Mouse (Mus musculus) hindbrain, embryonic 15.5 days (tissue): ENCODE results near the gene Elmo1. TPM values are rescaled to one million over a fixed set of nuclear protein-coding genes. Genes with fewer than 3 reads are reported as not detected.
A peak's percentile ranks its signal among the peaks of the same experiment; 100 is the strongest.

Source experiments
- ATAC-seq: fragments of 200-750 bp; cut with Nextera tagmentation; 2 replicates; pipeline ENCODE4 v1.8.0; 2017; ENCODE audit warnings: low read depth, moderate number of reproducible peaks, moderate TSS enrichment; ENCODE audit not compliant: low FRiP score
- H3K27ac ChIP-seq: fragments of 300-500 bp; sonication (generic); replicated peaks from 2 replicates; pipeline ENCODE4 v1.5.1; 2015; ENCODE audit warnings: mild to moderate bottlenecking, inconsistent platforms
- H3K27me3 ChIP-seq: fragments of 300-500 bp; sonication (generic); 2 replicates; pipeline ENCODE4 v1.6.1; 2015; ENCODE audit warnings: control low read depth, inconsistent platforms
- H3K36me3 ChIP-seq: fragments of 300-500 bp; sonication (generic); 2 replicates; pipeline ENCODE4 v1.6.1; 2015; ENCODE audit warnings: control low read depth, inconsistent platforms
- H3K4me1 ChIP-seq: fragments of 300-500 bp; sonication (generic); replicated peaks from 2 replicates; pipeline ENCODE4 v1.6.1; 2015; ENCODE audit warnings: control low read depth, inconsistent platforms
- H3K4me2 ChIP-seq: fragments of 300-500 bp; sonication (generic); 2 replicates; pipeline ENCODE4 v1.6.1; 2015; ENCODE audit warnings: moderate library complexity, mild to moderate bottlenecking, inconsistent platforms
- H3K4me3 ChIP-seq: fragments of 300-500 bp; sonication (generic); 2 replicates; pipeline ENCODE4 v1.5.1; 2015; ENCODE audit warnings: mild to moderate bottlenecking, inconsistent platforms
- H3K9ac ChIP-seq: fragments of 300-500 bp; sonication (generic); 2 replicates; pipeline ENCODE4 v1.6.1; 2015; ENCODE audit warnings: inconsistent platforms
- H3K9me3 ChIP-seq: fragments of 300-500 bp; sonication (generic); 2 replicates; pipeline ENCODE4 v1.6.1; 2016; ENCODE audit warnings: control low read depth, inconsistent platforms
- WGBS: fragments of 180-500 bp; shearing (Covaris S2); methylation state at CpG from one replicate; pipeline ENCODE4 v1.1.7; 2015; 5-methylcytosine and 5-hydroxymethylcytosine counted together
- polyA plus RNA-seq: library from polyadenylated mRNA; unstranded; fragments of >200 nt; fragmentation: Nextera tagmentation; extraction: Ambion mirVana; gene quantifications from 2 replicates; pipeline ENCODE4 v1.2.1, GENCODE M21; 2015

Elmo1 gene
- polyA plus RNA-seq, 1 experiment from 2014 or later = 47.9 TPM

DNA sequence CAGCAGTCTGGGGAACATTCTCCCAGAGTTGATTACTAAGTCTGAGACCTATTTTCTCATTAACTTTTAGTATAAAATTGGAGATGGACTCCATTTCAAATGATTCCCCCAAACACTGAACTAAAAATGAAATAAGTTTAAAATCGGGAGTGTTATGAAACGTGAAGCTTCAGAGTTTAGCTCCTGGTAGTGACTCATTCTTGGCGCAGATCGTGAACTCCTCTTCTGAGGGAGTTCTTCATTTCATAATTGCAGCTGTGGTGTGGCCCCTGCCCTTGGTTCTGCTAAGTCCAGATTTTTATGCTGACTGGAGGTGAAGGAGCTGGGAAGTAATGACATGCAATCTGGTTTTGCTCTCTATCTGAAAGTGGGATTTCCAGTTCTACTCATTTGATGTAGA is 307.9 kb downstream of the Elmo1 start:
- no peak for ATAC-seq
- Histone ChIP-seq H3K4me2 (no peak overlapping the region), H3K4me1 (no peaks in the 10 kb centered on the region), H3K4me3 (no peak overlapping the region), H3K36me3 (no peaks in the 10 kb centered on the region), H3K9ac (no peak overlapping the region), H3K9me3 (no peaks in the 10 kb centered on the region), H3K27me3 (no peaks in the 10 kb centered on the region), H3K27ac (no peak overlapping the region)
- WGBS = 92% methylated on average over 4 of the region's 4 CpGs

DNA sequence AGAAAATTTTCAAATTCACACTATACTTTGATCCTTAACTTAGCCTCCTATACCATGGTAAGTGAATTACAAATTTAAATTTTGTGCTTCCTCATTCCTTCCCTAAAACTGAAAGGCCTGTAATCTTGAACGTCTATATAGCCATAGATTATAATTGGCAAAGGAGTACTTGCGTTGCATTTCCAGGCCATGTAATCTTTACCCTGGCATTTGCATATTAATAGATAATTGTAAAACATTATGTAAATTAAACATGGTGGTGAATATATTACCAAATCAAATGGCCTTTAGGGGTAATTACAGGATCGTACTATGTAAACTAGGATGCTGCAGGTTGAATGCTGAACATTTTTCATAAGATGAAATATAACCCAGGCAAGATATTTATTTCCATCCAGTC is 314.1 kb downstream of the Elmo1 start:
- Histone ChIP-seq H3K9me3 (no peaks in the 10 kb centered on the region), H3K36me3 (no peaks in the 10 kb centered on the region), H3K4me1 (no peaks in the 10 kb centered on the region), H3K4me2 (no peak overlapping the region), H3K4me3 (no peak overlapping the region), H3K27ac (no peak overlapping the region), H3K9ac (no peak overlapping the region), H3K27me3 (no peaks in the 10 kb centered on the region)
- ATAC-seq = no peak
- WGBS = 29% methylated on average over 3 of the region's 3 CpGs

DNA sequence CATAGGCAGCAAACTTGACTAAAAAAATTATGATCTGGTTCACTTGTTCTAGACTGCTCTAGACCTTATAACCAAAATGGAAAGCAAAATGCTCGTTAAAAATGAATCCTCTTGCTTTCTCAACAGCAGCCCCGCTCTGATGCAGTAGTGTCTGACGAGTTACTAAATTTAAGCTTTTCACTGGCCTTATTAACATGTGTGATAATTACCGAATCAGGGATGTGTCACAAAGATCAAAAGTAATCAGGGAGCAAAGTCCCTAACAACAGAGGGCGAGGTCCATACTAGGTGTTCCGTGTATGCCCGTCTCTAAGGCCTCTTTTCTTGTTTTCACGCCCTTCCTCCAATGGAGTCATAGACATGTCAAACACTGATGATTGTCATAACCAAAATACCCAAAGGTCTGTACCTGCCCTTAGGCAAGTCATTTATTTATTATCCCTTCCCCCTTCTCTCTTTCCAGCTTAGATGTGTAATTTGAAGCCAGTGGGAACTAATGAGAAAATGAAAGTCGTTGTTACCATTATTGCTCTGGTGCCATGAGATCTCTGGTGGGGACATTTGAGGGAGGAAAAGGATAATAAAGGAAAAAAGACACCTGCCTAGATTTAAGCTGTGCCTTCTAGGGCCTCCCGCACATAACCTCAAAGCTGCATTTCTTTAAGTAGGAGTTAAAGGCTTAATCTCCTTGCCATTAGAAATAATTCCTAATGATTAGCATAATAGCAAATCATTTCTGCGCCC is 316.2 kb downstream of the Elmo1 start:
- peak; percentile 57; the same call in 1 of the 2 replicates for ATAC-seq
- WGBS = 60% methylated on average over 11 of the region's 11 CpGs
- H3K4me2 ChIP-seq = no peak overlapping the region
- H3K27ac ChIP-seq = peak overlapping the region; percentile 58; the same call in 1 of the 2 replicates
- H3K4me1 ChIP-seq = no peaks in the 10 kb centered on the region
- no peak overlapping the region for H3K9ac ChIP-seq
- H3K36me3 ChIP-seq = no peaks in the 10 kb centered on the region
- no peak overlapping the region for H3K4me3 ChIP-seq
- H3K27me3 ChIP-seq = no peaks in the 10 kb centered on the region
- H3K9me3 ChIP-seq = no peaks in the 10 kb centered on the region

DNA sequence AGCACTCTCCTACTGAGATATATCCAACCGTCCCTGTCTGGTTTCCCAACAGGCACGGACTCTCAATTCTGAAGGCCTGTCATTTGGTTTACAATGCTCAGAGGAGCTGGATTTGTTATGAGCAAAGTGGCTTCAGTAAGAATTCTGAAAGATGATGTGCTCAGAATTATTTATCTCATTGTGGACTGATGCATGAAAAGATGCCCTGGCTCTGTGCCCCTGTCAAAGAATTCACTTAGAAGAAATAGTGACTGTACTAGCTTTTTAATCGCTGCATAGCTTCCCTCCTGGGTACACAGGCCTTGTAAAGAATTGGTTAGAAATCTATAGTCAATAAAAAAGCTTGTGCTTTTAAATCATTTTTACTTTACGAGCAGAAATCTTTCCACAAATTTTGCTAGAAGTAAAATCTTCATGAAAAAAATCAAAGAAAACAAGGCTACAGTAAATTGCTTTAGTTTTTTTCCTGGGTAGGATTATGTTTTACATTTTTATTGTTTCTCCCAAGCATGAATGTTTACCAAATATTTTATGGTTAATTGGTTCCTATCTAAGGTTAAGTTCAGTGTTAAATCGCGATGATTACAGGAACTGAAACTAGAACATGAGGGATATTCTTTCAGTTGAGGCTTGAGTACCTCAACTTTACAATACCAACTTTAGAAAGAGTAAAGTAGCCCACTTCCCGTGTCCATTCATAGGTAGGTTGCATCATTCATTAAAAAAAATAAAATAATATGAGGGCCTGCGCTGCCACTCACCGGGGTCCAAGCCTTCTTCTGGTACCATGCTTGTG is 320.1 kb downstream of the Elmo1 start:
- Histone ChIP-seq H3K9ac (no peak overlapping the region), H3K4me3 (no peak overlapping the region), H3K36me3 (no peaks in the 10 kb centered on the region), H3K9me3 (no peaks in the 10 kb centered on the region), H3K4me2 (no peak overlapping the region), H3K4me1 (no peaks in the 10 kb centered on the region), H3K27me3 (no peaks in the 10 kb centered on the region), H3K27ac (peak overlapping the region; percentile 61; the same call in 1 of the 2 replicates)
- 65% methylated on average over 9 of the region's 9 CpGs for WGBS
- peak; percentile 24; the same call in 1 of the 2 replicates for ATAC-seq

DNA sequence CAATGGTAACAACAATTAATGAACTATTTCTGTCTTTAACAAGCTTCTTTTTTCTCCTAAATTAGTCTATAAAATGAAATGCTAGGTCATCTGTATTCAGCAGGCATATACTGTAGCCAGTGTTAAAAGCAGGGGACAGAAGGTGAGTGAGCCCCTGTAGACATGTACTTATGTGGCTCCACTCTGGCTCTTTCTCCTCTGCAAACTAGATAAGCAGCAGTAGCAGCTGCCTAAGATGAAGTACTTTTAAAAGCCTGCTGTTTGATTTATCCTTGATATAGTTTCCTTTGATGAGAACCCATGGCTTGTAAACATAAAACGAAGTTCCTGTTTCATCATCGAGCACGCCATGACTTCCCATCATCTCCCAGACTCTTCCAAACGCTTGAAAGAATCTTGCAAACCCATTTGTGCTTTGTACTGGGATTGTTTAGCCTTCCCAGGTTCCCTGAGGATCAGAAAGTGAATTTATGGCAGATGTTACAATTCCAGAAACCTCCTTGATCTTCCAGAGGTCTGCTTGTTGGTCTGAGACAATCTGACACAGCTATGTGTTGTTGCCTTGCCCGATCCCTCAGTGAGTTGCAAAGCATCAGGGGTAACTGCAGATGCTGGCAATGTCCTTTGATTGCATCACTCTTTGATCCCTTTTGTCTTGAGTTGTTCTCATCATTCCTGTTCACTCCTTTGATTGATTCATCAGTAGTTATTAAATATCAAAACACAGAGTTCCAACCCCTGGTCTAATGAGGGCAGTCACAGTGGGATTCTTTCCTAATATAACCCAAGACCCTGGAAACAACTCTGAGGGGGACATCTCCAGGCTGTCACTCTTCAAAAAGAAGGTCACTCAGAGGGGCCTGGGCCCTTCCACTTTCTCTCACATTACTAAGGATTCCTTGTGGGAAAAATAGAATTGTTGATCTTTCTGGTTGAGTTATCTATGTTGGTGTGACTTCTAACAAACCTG is 326.6 kb downstream of the Elmo1 start:
- 86% methylated on average over 5 of the region's 5 CpGs for WGBS
- no peaks in the 10 kb centered on the region for H3K9me3 ChIP-seq
- H3K4me2 ChIP-seq = no peak overlapping the region
- no peaks in the 10 kb centered on the region for H3K36me3 ChIP-seq
- H3K27me3 ChIP-seq = no peaks in the 10 kb centered on the region
- ATAC-seq = no peak
- H3K9ac ChIP-seq = no peak overlapping the region
- H3K4me1 ChIP-seq = no peaks in the 10 kb centered on the region
- H3K27ac ChIP-seq = no peak overlapping the region
- H3K4me3 ChIP-seq = no peak overlapping the region

DNA sequence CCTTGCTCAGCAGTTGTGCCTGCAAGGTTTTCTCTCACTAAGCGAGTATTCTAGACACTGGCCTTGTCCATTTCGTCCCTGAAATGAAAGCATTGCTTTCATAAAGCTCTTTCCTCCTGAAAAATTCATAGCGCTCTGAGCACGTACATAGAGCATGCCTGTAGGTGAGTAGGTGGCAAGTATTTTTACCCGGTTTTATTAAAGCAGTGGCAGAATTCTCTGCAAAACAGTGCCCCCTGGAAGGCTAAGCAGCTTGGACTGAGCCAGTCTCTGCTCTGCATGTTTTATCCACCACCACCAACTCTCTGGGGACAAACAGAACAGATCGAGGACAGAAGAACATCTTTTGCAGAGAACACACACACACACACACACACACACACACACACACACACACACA is 340.6 kb downstream of the Elmo1 start:
- H3K36me3 ChIP-seq = no peaks in the 10 kb centered on the region
- no peaks in the 10 kb centered on the region for H3K9me3 ChIP-seq
- H3K4me2 ChIP-seq = no peak overlapping the region
- no peak overlapping the region for H3K4me3 ChIP-seq
- 66% methylated on average over 6 of the region's 6 CpGs for WGBS
- no peak overlapping the region for H3K9ac ChIP-seq
- peak overlapping the region; percentile 56; the same call in 1 of the 2 replicates for H3K27ac ChIP-seq
- ATAC-seq = no peak
- no peaks in the 10 kb centered on the region; the same call in 1 of the 2 replicates for H3K4me1 ChIP-seq
- no peaks in the 10 kb centered on the region for H3K27me3 ChIP-seq

DNA sequence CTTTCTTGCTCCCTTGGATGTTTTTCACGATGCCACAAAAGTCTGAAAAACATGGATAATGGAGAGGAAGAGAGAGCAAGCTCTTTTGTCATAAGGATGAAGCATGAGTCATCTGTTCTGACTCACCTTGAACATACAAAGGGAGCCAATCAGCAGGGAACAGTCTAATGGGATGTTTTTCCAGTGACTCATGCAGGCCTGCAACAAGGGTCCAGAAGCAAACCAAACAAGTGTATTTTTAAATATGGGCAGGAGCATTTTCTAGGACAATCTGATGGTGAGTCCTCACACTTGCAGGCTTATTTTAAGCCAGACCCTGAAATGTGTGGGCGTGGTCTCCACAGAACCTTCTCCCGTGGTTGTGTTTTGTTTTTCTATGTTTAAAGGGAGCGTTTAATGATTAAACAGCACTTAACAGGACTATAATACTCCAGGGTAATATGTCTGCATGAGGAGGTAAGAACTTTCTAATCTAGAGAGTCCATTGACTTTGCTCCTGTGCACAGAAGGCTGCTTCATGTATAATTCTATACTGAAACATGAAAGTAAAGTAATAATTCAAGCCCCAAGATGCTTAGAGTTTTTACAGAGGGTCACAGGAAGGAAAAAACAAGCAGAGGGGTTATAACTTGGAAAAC is 342.9 kb downstream of the Elmo1 start:
- no peak overlapping the region for H3K4me3 ChIP-seq
- no peak overlapping the region for H3K9ac ChIP-seq
- ATAC-seq = no peak
- no peak overlapping the region for H3K4me2 ChIP-seq
- no peaks in the 10 kb centered on the region for H3K9me3 ChIP-seq
- H3K36me3 ChIP-seq = no peaks in the 10 kb centered on the region
- no peak overlapping the region for H3K27ac ChIP-seq
- 75% methylated on average over 4 of the region's 4 CpGs for WGBS
- no peaks in the 10 kb centered on the region for H3K27me3 ChIP-seq
- H3K4me1 ChIP-seq = no peaks in the 10 kb centered on the region; the same call in 1 of the 2 replicates

DNA sequence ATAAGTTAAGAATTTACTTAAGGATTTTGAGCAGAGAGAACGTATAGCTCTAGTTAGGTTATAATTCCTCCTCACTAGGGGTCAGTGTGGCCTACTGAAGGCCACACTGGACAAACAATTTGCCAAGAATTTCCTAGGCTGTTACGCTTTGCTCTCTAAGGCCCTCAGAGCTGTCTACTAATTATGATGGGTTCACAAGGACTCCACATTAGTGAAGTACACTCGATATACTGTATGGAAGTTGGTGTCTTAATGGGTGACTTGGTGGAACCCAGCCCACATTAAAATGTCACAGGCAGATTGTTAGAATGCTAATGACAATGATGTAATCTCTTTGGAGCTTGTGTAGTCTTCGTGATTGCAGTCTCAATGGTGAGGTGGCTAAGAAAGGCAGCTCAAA is 343.7 kb downstream of the Elmo1 start:
- 61% methylated on average over 4 of the region's 4 CpGs for WGBS
- H3K27ac ChIP-seq = no peak overlapping the region
- no peak overlapping the region for H3K4me2 ChIP-seq
- no peaks in the 10 kb centered on the region for H3K36me3 ChIP-seq
- no peak for ATAC-seq
- H3K9ac ChIP-seq = no peak overlapping the region
- no peaks in the 10 kb centered on the region for H3K9me3 ChIP-seq
- no peak overlapping the region for H3K4me3 ChIP-seq
- no peaks in the 10 kb centered on the region for H3K27me3 ChIP-seq
- no peaks in the 10 kb centered on the region; the same call in 1 of the 2 replicates for H3K4me1 ChIP-seq

DNA sequence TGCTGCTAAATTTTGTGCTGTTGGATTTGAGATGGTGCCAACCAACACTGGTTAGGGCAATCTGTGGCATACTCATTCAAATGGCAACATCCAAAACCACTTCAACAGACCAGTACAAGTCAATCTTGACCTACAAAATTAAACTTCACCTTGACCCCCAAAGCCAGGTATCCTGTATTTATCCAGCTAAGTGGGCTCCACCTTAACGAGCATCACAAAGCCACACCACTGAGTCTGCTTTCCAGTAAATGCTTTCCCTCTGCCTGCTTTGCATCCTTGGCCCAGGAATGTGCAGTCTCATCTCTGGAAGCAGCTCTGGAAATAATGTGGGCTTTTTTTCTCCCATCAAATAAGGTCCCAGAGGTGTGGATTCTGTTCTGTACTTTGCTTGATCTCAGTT is 349.1 kb downstream of the Elmo1 start:
- no peaks in the 10 kb centered on the region for H3K27me3 ChIP-seq
- no peak overlapping the region for H3K4me2 ChIP-seq
- H3K9ac ChIP-seq = no peak overlapping the region

DNA sequence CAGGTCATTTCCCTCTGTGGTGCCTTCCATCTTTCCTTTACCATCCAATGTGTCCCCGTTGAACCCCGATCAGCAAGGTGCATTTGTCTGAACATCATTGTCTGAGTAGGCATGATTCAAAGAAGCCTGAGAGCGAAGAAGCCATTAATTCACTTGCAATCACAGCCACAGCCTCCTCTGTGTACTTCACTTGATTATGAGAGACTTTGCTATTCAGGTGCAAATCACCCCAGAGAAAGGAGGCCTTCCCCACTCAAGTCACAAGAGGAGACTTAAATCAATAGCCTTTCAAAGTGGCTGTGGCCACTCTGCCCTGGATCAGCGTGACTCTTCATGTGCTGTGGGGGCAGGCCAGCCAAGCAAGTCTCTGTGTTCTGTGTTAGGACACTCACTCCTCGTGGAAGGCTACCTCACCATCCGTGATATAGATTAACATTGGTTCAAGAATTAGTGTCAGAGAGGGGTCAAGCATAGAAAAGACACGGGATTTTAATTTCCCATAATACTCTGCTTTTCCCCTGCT is 360.5 kb downstream of the Elmo1 start:
- H3K9ac ChIP-seq = no peak overlapping the region
- no peak overlapping the region for H3K4me2 ChIP-seq
- no peak overlapping the region for H3K4me3 ChIP-seq
- H3K27ac ChIP-seq = no peak overlapping the region
- no peaks in the 10 kb centered on the region for H3K36me3 ChIP-seq
- H3K27me3 ChIP-seq = no peaks in the 10 kb centered on the region
- peaks cover 21% of the 10 kb centered on the region for H3K4me1 ChIP-seq
- WGBS = 39% methylated on average over 7 of the region's 7 CpGs
- no peak for ATAC-seq
- no peaks in the 10 kb centered on the region for H3K9me3 ChIP-seq

More for the DNA sequence above, 349.1 kb downstream of the Elmo1 start:
- H3K4me1 ChIP-seq = no peaks in the 10 kb centered on the region
- no peak overlapping the region for H3K4me3 ChIP-seq
- 96% methylated on average over 1 of the region's 1 CpGs for WGBS
- no peak for ATAC-seq
- no peaks in the 10 kb centered on the region for H3K9me3 ChIP-seq
- no peak overlapping the region for H3K27ac ChIP-seq
- no peaks in the 10 kb centered on the region for H3K36me3 ChIP-seq

DNA sequence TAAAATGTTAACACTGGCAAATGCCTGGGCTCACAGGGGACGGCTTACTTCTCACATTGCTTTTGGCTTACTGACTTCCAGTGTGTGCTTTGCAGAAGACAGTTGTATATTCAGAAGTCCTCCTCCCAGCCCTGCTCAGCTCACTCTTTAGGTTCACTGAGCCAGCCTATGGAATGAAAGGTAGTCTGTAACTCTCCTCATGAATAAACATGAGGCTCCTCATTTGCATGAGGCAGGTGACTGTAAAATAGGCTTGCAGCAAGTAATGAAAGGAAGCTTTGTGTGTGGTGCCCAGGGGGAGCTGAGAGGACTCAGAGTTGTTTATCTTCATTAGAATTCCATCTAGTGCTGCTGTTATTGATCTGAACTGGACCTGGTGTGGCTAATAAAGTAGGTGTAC is 364.0 kb downstream of the Elmo1 start:
- Histone ChIP-seq H3K4me2 (no peak overlapping the region), H3K4me3 (no peak overlapping the region), H3K9me3 (no peaks in the 10 kb centered on the region), H3K27me3 (no peaks in the 10 kb centered on the region), H3K9ac (no peak overlapping the region), H3K36me3 (no peaks in the 10 kb centered on the region), H3K27ac (peak overlapping the region; percentile 50; the same call in 1 of the 2 replicates), H3K4me1 (peaks cover 21% of the 10 kb centered on the region)
- 33% methylated on average over 1 of the region's 1 CpGs for WGBS
- peak; percentile 88 for ATAC-seq
